Mouse (Mus musculus) megakaryocyte-erythroid progenitor cell, adult 5 weeks (primary cell): ENCODE results near the gene Tnni2. TPM values are rescaled to one million over a fixed set of nuclear protein-coding genes. Genes with fewer than 3 reads are reported as not detected.

Source experiments
- polyA plus RNA-seq: library from polyadenylated mRNA; stranded (reverse); fragments of >175 nt; gene quantifications from 2 replicates; pipeline ENCODE4 v1.2.3, GENCODE M21; 2012

The Tnni2 gene
- 3.8 and 4.9 TPM in 2 replicates for polyA plus RNA-seq

DNA sequence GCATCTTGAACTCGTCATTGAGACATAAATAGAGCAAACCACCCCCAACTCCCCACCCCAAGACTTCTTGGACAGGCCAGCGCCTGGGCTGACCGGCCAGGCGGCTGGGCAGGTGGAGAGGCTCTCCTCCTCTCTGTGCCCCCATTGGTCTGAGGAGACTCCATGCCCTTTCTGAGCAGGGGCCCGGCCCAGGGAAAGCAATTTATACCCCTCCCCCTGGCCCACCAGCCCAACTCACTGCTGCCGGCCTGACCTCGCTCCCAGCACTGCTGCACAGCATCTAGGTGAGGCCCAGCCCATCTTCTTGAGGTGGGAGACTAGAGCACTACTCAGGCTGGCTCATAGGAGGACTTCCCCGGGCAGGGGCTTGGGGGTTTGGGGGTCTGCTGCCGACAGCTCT, at the start of gene Tnni2:
Gene Tnni2 (plus strand): TSS at position 224 of the 400 bp plus-strand sequence.

GRCm38 (mm10) chr7:142434137-142434865, 7.3 kb upstream of the Tnni2 start, which contains the start of gene Syt8:
Syt8 (plus strand) TSS chr7:142434850.

DNA sequence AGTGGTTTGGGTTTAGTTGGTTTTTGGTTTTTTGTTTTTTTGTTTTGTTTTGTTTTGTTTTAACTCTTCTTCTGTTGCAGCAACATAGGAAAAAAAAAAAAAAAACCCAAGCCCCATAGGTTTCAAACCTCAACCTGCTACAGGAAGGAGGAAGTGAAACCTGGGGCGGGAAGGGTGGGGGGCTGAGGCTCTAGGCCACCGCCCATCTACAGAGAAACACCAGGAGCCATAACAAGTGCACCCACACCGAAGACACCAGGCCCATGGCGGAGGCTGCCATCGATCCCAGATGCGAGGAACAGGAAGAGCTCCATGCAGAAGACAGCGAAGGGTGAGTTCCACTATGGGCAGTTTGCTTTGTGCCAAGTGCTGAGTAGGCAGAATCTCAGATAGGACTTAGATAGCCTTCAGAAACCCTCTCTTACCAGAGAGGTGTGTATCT, 19.0 kb downstream of the Tnni2 start, which contains the start of gene Lsp1:
Gene Lsp1 (plus strand): TSS at position 174 of the 442 bp plus-strand sequence.

Other genes starting within 250 kb of the Tnni2 start
- not detected in 2 replicates for gene Krtap5-3, start 240.4 kb upstream of the Tnni2 start, polyA plus RNA-seq
- not detected in 2 replicates for gene Gm7579, start 229.9 kb upstream of the Tnni2 start, polyA plus RNA-seq
- not detected in 2 replicates for gene Krtap5-5, start 211.8 kb upstream of the Tnni2 start, polyA plus RNA-seq
- not detected in 2 replicates for gene Gm40460, start 200.7 kb upstream of the Tnni2 start, polyA plus RNA-seq
- not detected in 2 replicates for gene Gm2431, start 183.5 kb upstream of the Tnni2 start, polyA plus RNA-seq
- not detected in 2 replicates for gene Gm4559, start 167.4 kb upstream of the Tnni2 start, polyA plus RNA-seq
- gene Krtap5-1, start 144.7 kb upstream of the Tnni2 start, polyA plus RNA-seq = not detected in 2 replicates
- gene Krtap5-4, start 138.3 kb upstream of the Tnni2 start, polyA plus RNA-seq = not detected in 2 replicates
- gene Ifitm10, start 68.1 kb upstream of the Tnni2 start, polyA plus RNA-seq = 2.5 and 2.6 TPM in 2 replicates
- 62.1 and 84.1 TPM in 2 replicates for gene Gm49369, start 59.1 kb upstream of the Tnni2 start, polyA plus RNA-seq
- gene Ctsd, start 53.8 kb upstream of the Tnni2 start, polyA plus RNA-seq = 77.7 and 82.6 TPM in 2 replicates
- gene Syt8, start 7.0 kb upstream of the Tnni2 start, polyA plus RNA-seq = not detected in 2 replicates
- 82.2 and 95.3 TPM in 2 replicates for gene Lsp1, start 19.0 kb downstream of the Tnni2 start, polyA plus RNA-seq
- 0.41 and 1.3 TPM in 2 replicates for gene Tnnt3, start 57.0 kb downstream of the Tnni2 start, polyA plus RNA-seq
- gene Mrpl23, start 90.9 kb downstream of the Tnni2 start, polyA plus RNA-seq = 11.7 and 15.7 TPM in 2 replicates
- gene Igf2, start 225.0 kb downstream of the Tnni2 start, polyA plus RNA-seq = 0.04 and 0.17 TPM in 2 replicates
- not detected in 2 replicates for gene Gm49394, start 228.1 kb downstream of the Tnni2 start, polyA plus RNA-seq